Mouse (Mus musculus) MEL (cell line): Measurements from ENCODE around the gene Llgl2.
A peak's percentile ranks its signal among the peaks of the same experiment; 100 is the strongest.

Experiments used
- CTCF ChIP-seq, 3 experiments: IDR thresholded peaks in 2 of 3; conservative IDR thresholded peaks in 1 of 3; 2 replicates each; pipeline ENCODE4 v1.5.1; 2011 to 2012; ENCODE audit warnings: low read length in 3 of 3, low read depth in 2 of 3, mild to moderate bottlenecking in 2 of 3, improper control_type of control experiment in 1 of 3, inconsistent platforms in 1 of 3, mixed read lengths in 1 of 3, moderate library complexity in 1 of 3; ENCODE audit not compliant: control insufficient read depth in 1 of 3, insufficient read depth in 1 of 3, poor library complexity in 1 of 3, severe bottlenecking in 1 of 3
- MYC ChIP-seq: IDR thresholded peaks from 2 replicates; pipeline ENCODE4 v1.6.1; 2011; ENCODE audit warnings: low read depth, mild to moderate bottlenecking, low read length, improper control_type of control experiment, moderate library complexity
- POLR2A ChIP-seq, 2 experiments: IDR thresholded peaks; 2 replicates each; pipeline ENCODE4 v1.6.1; 2011 to 2012; ENCODE audit warnings: low read length in 2 of 2, mild to moderate bottlenecking in 2 of 2, control low read depth in 1 of 2, improper control_type of control experiment in 1 of 2, low read depth in 1 of 2, moderate library complexity in 1 of 2; ENCODE audit not compliant: control insufficient read depth in 1 of 2, insufficient read depth in 1 of 2, poor library complexity in 1 of 2
- TCF12 ChIP-seq: IDR thresholded peaks from 2 replicates; pipeline ENCODE4 v1.6.1; 2014; ENCODE audit warnings: low read depth, mild to moderate bottlenecking, inconsistent platforms, low read length, improper control_type of control experiment, moderate library complexity
- ZNF384 ChIP-seq: IDR thresholded peaks from 2 replicates; pipeline ENCODE4 v1.6.1; 2012; ENCODE audit warnings: low read depth, mild to moderate bottlenecking, inconsistent platforms, low read length, improper control_type of control experiment

DNA sequence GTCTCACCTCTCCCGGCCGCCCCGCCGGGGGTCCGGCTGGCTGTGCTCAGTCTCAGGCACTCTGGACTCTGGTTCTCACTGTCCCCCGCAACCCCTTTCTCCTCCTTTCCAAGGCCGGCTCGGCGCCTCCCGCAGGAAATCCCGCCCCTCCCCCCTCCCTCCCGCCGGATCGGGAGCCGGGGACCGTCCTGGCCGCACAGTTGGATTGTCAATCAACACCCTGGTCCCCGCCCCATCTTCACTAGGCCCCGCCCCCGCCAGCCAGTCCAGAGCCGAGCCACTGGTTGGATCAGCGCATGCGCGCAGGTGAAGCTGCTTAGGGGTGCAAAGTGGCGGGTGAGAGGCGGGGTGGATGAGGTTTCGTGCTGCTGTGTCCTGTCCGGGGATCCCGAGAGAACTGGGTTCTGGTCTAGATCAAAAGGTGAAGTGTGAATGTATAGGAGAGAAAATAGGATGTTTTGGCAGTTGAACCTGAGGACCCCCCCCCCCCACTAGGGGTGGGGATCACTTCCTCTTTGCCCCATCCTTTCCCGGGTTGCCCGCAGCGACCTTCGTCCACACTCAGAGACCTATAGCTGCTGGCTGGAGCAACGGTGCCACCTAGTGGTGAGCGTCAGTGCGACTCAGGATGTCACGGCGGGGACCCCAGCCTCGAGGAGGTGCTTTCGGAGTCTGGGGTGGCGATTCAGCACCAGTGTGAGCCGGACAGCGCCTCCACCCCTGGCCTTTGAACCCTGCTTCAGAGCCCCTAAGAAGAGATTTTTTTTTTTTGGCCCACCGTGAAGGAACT, 10.1 kb upstream of the Llgl2 start, which contains the start of gene Caskin2:
- no peak for TF ChIP-seq MYC
- peak; percentile 61 to 67; a peak in 3 of 4 replicates for TF ChIP-seq POLR2A (IDR thresholded peaks at IDR 0.05; ENCODE audit: control insufficient read depth in 1 of 2, insufficient read depth in 1 of 2, low read depth in 1 of 2, low read length in 2 of 2, poor library complexity in 1 of 2)
- 0 out of 2 replicates have a peak, but pooled peaks have one; percentile 49 for TF ChIP-seq TCF12
- TF ChIP-seq CTCF (IDR thresholded peaks at IDR 0.05 in 2 of 3, conservative IDR thresholded peaks at IDR 0.05 in 1 of 3; ENCODE audit: control insufficient read depth in 1 of 3, insufficient read depth in 1 of 3, low read depth in 2 of 3, low read length in 3 of 3, poor library complexity in 1 of 3, severe bottlenecking in 1 of 3): peak; percentile 92 to 100 (median 99)
- peak; percentile 73 for TF ChIP-seq ZNF384
